ENCODE assay signal across 34 mouse cellular contexts in genomic region chr15:62234182-62234760, GRCm38 (mm10).
"Had no signal": no experiment of that assay in that cellular context is flagged by ENCODE, and none has a peak within 500 bp of the region (broad histone marks: within the 10 kb centered on the region; RNA-seq: fewer than 3 reads in every experiment).

No protein-coding gene starts in this region.

- H3K4me3 ChIP-seq: heart, embryonic 12.5 days; heart, embryonic 13.5 days; heart, embryonic 15.5 days; hindbrain, embryonic 10.5 days; hindbrain, embryonic 12.5 days; hindbrain, embryonic 13.5 days; hindbrain, embryonic 15.5 days; intestine, embryonic 15.5 days; kidney, embryonic 15.5 days; layer of hippocampus, adult 2 months; left cerebral cortex, adult 2 months had no signal

- H3K9me3 ChIP-seq: heart, embryonic 12.5 days; heart, embryonic 13.5 days; heart, embryonic 15.5 days; hindbrain, embryonic 10.5 days; hindbrain, embryonic 12.5 days; hindbrain, embryonic 13.5 days; hindbrain, embryonic 15.5 days; intestine, embryonic 15.5 days; kidney, embryonic 15.5 days had no signal

- H3K9ac ChIP-seq: heart, embryonic 12.5 days; heart, embryonic 13.5 days; heart, embryonic 15.5 days; hindbrain, embryonic 12.5 days; hindbrain, embryonic 13.5 days; hindbrain, embryonic 14.5 days; hindbrain, embryonic 15.5 days; intestine, embryonic 15.5 days; kidney, embryonic 15.5 days had no signal

- H3K36me3 ChIP-seq: heart, embryonic 12.5 days; heart, embryonic 13.5 days; heart, embryonic 15.5 days; hindbrain, embryonic 10.5 days; hindbrain, embryonic 12.5 days; hindbrain, embryonic 13.5 days; hindbrain, embryonic 15.5 days; intestine, embryonic 15.5 days; kidney, embryonic 15.5 days had no signal

- H3K4me2 ChIP-seq: heart, embryonic 12.5 days; heart, embryonic 13.5 days; heart, embryonic 15.5 days; hindbrain, embryonic 12.5 days; hindbrain, embryonic 13.5 days; hindbrain, embryonic 14.5 days; hindbrain, embryonic 15.5 days; intestine, embryonic 15.5 days; kidney, embryonic 15.5 days had no signal

- ATAC-seq: hindbrain, embryonic 16.5 days; hindbrain, postnatal 0 days; inflammation-experienced regulatory T-cells, adult 6 months; intestine, embryonic 15.5 days; intestine, embryonic 16.5 days; intestine, postnatal 0 days had no signal

- H3K4me1 ChIP-seq: hindbrain, embryonic 12.5 days; hindbrain, embryonic 13.5 days; hindbrain, embryonic 15.5 days; intestine, embryonic 15.5 days; kidney, embryonic 15.5 days had no signal

- H3K27me3 ChIP-seq: heart, embryonic 12.5 days; heart, embryonic 13.5 days; heart, embryonic 15.5 days; hindbrain, embryonic 12.5 days; hindbrain, embryonic 13.5 days; hindbrain, embryonic 15.5 days; intestine, embryonic 15.5 days; kidney, embryonic 15.5 days had no signal

- DNase-seq: heart, postnatal 10 days; heart, postnatal 14 days; heart, postnatal 36 days; heart, postnatal 4 days; kidney, adult 11 months; kidney, adult 18-20 months; kidney, adult 2 months; kidney, adult 8-10 months; kidney, adult 9 months; kidney, postnatal 10 days; kidney, postnatal 14 days; kidney, postnatal 25 days; kidney, postnatal 36 days; kidney, postnatal 4 days; layer of hippocampus, adult 9-11 months; layer of hippocampus, postnatal 36 days had no signal

- H3K27ac ChIP-seq: heart, embryonic 13.5 days; heart, embryonic 15.5 days; hindbrain, embryonic 10.5 days; hindbrain, embryonic 12.5 days; hindbrain, embryonic 13.5 days; hindbrain, embryonic 14.5 days; hindbrain, embryonic 15.5 days; hindbrain, postnatal 0 days; intestine, embryonic 15.5 days; kidney, embryonic 15.5 days; kidney, postnatal 0 days; layer of hippocampus, adult 2 months; left cerebral cortex, adult 2 months had no signal
